Mouse (Mus musculus) heart, adult 9 months (tissue): Measurements from ENCODE around the gene Ranbp17.
A peak's percentile ranks its signal among the peaks of the same experiment; 100 is the strongest.

ENCODE experiments used
- DNase-seq, 2 experiments: peaks; one replicate each; pipeline ENCODE4 v3.0.0; 2022; ENCODE audit warnings: low spot score in 2 of 2

Gene Ranbp17

GRCm38 (mm10) chr11:33422226-33422625 is 91.3 kb downstream of the Ranbp17 start:
- DNase-seq, result no peak

- no peak for DNase-seq
Measured at GRCm38 (mm10) chr11:33404651-33405050, 108.9 kb downstream of the Ranbp17 start.

GRCm38 (mm10) chr11:33399346-33399745 is 114.2 kb downstream of the Ranbp17 start:
- no peak for DNase-seq

- no peak for DNase-seq
Measured at GRCm38 (mm10) chr11:33398701-33399100, 114.8 kb downstream of the Ranbp17 start.

GRCm38 (mm10) chr11:33396275-33396674 is 117.3 kb downstream of the Ranbp17 start:
- DNase-seq, result no peak

GRCm38 (mm10) chr11:33394093-33394492 is 119.5 kb downstream of the Ranbp17 start:
- DNase-seq, result no peak

GRCm38 (mm10) chr11:33388685-33389084 is 124.9 kb downstream of the Ranbp17 start:
- no peak for DNase-seq

- DNase-seq, result no peak
Measured at GRCm38 (mm10) chr11:33361867-33362266, 151.7 kb downstream of the Ranbp17 start.

GRCm38 (mm10) chr11:33349269-33349668 is 164.3 kb downstream of the Ranbp17 start:
- no peak for DNase-seq

GRCm38 (mm10) chr11:33342061-33342460 is 171.5 kb downstream of the Ranbp17 start:
- DNase-seq, result no peak

- no peak for DNase-seq
Measured at GRCm38 (mm10) chr11:33336552-33337121, 176.9 kb downstream of the Ranbp17 start.

GRCm38 (mm10) chr11:33335616-33336015 is 177.9 kb downstream of the Ranbp17 start:
- no peak for DNase-seq

- no peak for DNase-seq
Measured at GRCm38 (mm10) chr11:33332137-33332536, 181.4 kb downstream of the Ranbp17 start.

- DNase-seq, result no peak
Measured at GRCm38 (mm10) chr11:33319006-33319611, 194.4 kb downstream of the Ranbp17 start.

GRCm38 (mm10) chr11:33309566-33309965 is 204.0 kb downstream of the Ranbp17 start:
- DNase-seq, result no peak

GRCm38 (mm10) chr11:33300859-33301258 is 212.7 kb downstream of the Ranbp17 start:
- no peak for DNase-seq

GRCm38 (mm10) chr11:33299371-33299770 is 214.2 kb downstream of the Ranbp17 start:
- no peak for DNase-seq

- no peak for DNase-seq
Measured at GRCm38 (mm10) chr11:33297121-33297520, 216.4 kb downstream of the Ranbp17 start.

- no peak for DNase-seq
Measured at GRCm38 (mm10) chr11:33295422-33295821, 218.1 kb downstream of the Ranbp17 start.

GRCm38 (mm10) chr11:33294063-33294462 is 219.5 kb downstream of the Ranbp17 start:
- DNase-seq, result no peak

- no peak for DNase-seq
Measured at GRCm38 (mm10) chr11:33278571-33278970, 235.0 kb downstream of the Ranbp17 start.

GRCm38 (mm10) chr11:33276637-33277036 is 236.9 kb downstream of the Ranbp17 start, which contains the start of gene Gm12117:
Gene Gm12117, minus strand, starts transcription at chr11:33276737.
- no peak for DNase-seq

- no peak for DNase-seq
Measured at GRCm38 (mm10) chr11:33274816-33275215, 238.7 kb downstream of the Ranbp17 start.

- DNase-seq, result peak in 1 of 2 experiments; percentile 2
Measured at GRCm38 (mm10) chr11:33274294-33274693, 239.3 kb downstream of the Ranbp17 start.
